Mouse (Mus musculus): Measurements from ENCODE around the gene Ptger2. TPM values are rescaled to one million over a fixed set of nuclear protein-coding genes. Genes with fewer than 3 reads are reported as not detected.
"Not testable (repeated sequence)": the region's sequence is repeated elsewhere in the genome, so short reads cannot be mapped to it uniquely, and the experiment has no call there.

Gene Ptger2
- 1.5 and 1.6 TPM in 2 replicates for polyA plus RNA-seq (2015; fragmentation: Nextera tagmentation; extraction: Ambion mirVana)

DNA sequence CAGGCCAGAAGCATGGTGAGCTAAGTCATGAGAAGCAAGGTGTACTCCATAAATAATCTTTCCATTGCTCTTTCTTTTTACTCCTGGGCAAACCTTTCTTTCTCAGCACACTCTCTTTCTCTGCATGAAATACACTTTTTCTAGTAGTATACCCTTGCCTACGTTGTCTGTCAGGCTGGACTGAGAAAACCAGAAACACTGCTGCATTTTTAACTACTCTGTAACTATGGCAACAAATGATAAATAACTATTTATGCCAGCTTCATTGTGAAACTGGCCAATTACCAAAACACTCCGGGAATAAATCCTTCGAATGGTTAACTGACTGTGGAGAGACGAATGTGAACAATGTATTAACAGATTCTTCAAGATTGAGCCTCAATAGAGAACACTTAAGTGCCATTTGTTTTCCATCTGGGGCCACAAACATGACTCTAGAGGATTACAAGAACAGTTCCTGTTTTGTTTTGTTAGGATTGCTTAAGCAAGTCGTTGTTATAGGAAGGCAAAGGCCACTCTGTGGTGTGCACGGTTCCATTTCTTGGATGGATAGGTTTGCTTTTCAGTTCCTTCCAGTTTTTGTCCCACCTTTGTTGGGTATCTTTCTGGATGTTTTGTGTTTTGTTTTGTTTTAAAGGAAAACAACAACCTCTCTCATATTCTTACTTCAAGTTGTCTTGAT lies at the start of gene Ptger2:
TSS of gene Ptger2 (plus strand) at position 522 of the 682 bp plus-strand sequence.
- not testable (repeated sequence) for H3K36me3 ChIP-seq (ENCODE audit: control insufficient read depth, insufficient read depth); H3K4me1 ChIP-seq (replicated peaks; ENCODE audit: control insufficient read depth, insufficient read depth, low read length); H3K27me3 ChIP-seq (replicated peaks; ENCODE audit: control insufficient read depth, insufficient read depth, low read length); ATAC-seq; H3K9me3 ChIP-seq (ENCODE audit: control insufficient read depth)
- peak within 1 kb of the TSS; percentile 83 for H3K4me2 ChIP-seq (replicated peaks; ENCODE audit: low read depth)
- H3K27ac ChIP-seq (ENCODE audit: low read depth, low read length), result 0 out of 2 replicates have a peak within 1 kb of the TSS, but pooled peaks have one; percentile 21
- 64% methylated on average over 6 of the region's 6 CpGs for WGBS
- peak within 1 kb of the TSS; percentile 45 for H3K9ac ChIP-seq (ENCODE audit: low read depth, low read length)
- H3K4me3 ChIP-seq (ENCODE audit: low read depth, low read length), result peak within 1 kb of the TSS; percentile 55

GRCm38 (mm10) chr14:44960746-44961145 lies 27.2 kb upstream of the Ptger2 start:
- no peaks in the 10 kb centered on the region for H3K9me3 ChIP-seq (ENCODE audit: control insufficient read depth)
- H3K4me2 ChIP-seq (replicated peaks; ENCODE audit: low read depth), result no peak overlapping the region
- WGBS, result 79% methylated on average over 1 of the region's 1 CpGs
- no peak overlapping the region for H3K27ac ChIP-seq (ENCODE audit: low read depth, low read length)
- H3K4me3 ChIP-seq (ENCODE audit: low read depth, low read length), result no peak overlapping the region
- H3K36me3 ChIP-seq (ENCODE audit: control insufficient read depth, insufficient read depth), result no peaks in the 10 kb centered on the region
- no peak overlapping the region for H3K9ac ChIP-seq (ENCODE audit: low read depth, low read length)
- no peak for ATAC-seq
- H3K27me3 ChIP-seq (replicated peaks; ENCODE audit: control insufficient read depth, insufficient read depth, low read length), result no peaks in the 10 kb centered on the region
- H3K4me1 ChIP-seq (replicated peaks; ENCODE audit: control insufficient read depth, insufficient read depth, low read length), result no peaks in the 10 kb centered on the region
- no peak for TF ChIP-seq CTCF (IDR thresholded peaks at IDR 0.05; ENCODE audit: low read depth)

DNA sequence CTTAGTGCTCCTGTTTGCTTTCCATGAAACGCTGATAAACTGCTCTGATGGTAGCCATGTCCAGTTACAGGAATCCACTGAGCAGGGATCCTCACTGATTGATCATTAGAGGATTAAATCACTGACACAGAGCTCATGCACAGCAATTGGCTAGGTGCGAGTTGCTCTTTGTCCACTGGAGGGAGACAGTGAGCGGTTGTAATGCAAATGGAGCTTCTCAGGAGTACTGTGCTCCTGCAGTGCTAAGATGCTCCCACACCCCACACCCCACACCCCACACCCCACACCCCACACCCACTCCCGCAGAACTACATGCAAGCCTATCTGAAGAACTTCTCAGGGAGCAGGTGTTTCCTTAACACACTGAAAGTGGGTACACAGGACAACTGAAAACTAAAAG lies 10.7 kb upstream of the Ptger2 start:
- H3K4me1 ChIP-seq (replicated peaks; ENCODE audit: control insufficient read depth, insufficient read depth, low read length); H3K9ac ChIP-seq (ENCODE audit: low read depth, low read length); H3K4me2 ChIP-seq (replicated peaks; ENCODE audit: low read depth); H3K36me3 ChIP-seq (ENCODE audit: control insufficient read depth, insufficient read depth); H3K4me3 ChIP-seq (ENCODE audit: low read depth, low read length); H3K9me3 ChIP-seq (ENCODE audit: control insufficient read depth); H3K27me3 ChIP-seq (replicated peaks; ENCODE audit: control insufficient read depth, insufficient read depth, low read length); H3K27ac ChIP-seq (ENCODE audit: low read depth, low read length): not testable (repeated sequence)
- 11% methylated on average over 4 of the region's 4 CpGs for WGBS
- ATAC-seq, result peak; percentile 19; the same call in 1 of the 2 replicates
- TF ChIP-seq CTCF (IDR thresholded peaks at IDR 0.05; ENCODE audit: low read depth), result peak; percentile 73

GRCm38 (mm10) chr14:44979887-44980286 lies 8.1 kb upstream of the Ptger2 start:
- H3K27ac ChIP-seq (ENCODE audit: low read depth, low read length), result no peak overlapping the region

GRCm38 (mm10) chr14:44981490-44981889 lies 6.5 kb upstream of the Ptger2 start:
- ATAC-seq, result no peak
- no peak overlapping the region for H3K27ac ChIP-seq (ENCODE audit: low read depth, low read length)
- 1% methylated on average over 4 of the region's 4 CpGs for WGBS
- no peak overlapping the region for H3K4me2 ChIP-seq (replicated peaks; ENCODE audit: low read depth)
- H3K36me3 ChIP-seq (ENCODE audit: control insufficient read depth, insufficient read depth), result no peaks in the 10 kb centered on the region
- H3K4me1 ChIP-seq (replicated peaks; ENCODE audit: control insufficient read depth, insufficient read depth, low read length), result no peaks in the 10 kb centered on the region
- H3K27me3 ChIP-seq (replicated peaks; ENCODE audit: control insufficient read depth, insufficient read depth, low read length), result no peaks in the 10 kb centered on the region
- no peak overlapping the region for H3K9ac ChIP-seq (ENCODE audit: low read depth, low read length)
- peak; percentile 72 for TF ChIP-seq CTCF (IDR thresholded peaks at IDR 0.05; ENCODE audit: low read depth)
- no peak overlapping the region for H3K4me3 ChIP-seq (ENCODE audit: low read depth, low read length)
- no peaks in the 10 kb centered on the region for H3K9me3 ChIP-seq (ENCODE audit: control insufficient read depth)

More at GRCm38 (mm10) chr14:44979887-44980286, 8.1 kb upstream of the Ptger2 start:
- H3K4me2 ChIP-seq (replicated peaks; ENCODE audit: low read depth), result no peak overlapping the region
- 23% methylated on average over 3 of the region's 3 CpGs for WGBS
- H3K9ac ChIP-seq (ENCODE audit: low read depth, low read length), result no peak overlapping the region
- peak; percentile 67 for TF ChIP-seq CTCF (IDR thresholded peaks at IDR 0.05; ENCODE audit: low read depth)
- H3K9me3 ChIP-seq (ENCODE audit: control insufficient read depth), result no peaks in the 10 kb centered on the region
- H3K36me3 ChIP-seq (ENCODE audit: control insufficient read depth, insufficient read depth), result no peaks in the 10 kb centered on the region
- H3K4me1 ChIP-seq (replicated peaks; ENCODE audit: control insufficient read depth, insufficient read depth, low read length), result no peaks in the 10 kb centered on the region
- H3K4me3 ChIP-seq (ENCODE audit: low read depth, low read length), result no peak overlapping the region
- H3K27me3 ChIP-seq (replicated peaks; ENCODE audit: control insufficient read depth, insufficient read depth, low read length), result no peaks in the 10 kb centered on the region
- no peak for ATAC-seq

- 0 out of 2 replicates have a peak, but pooled peaks cover 3% of the 10 kb centered on the region for H3K4me1 ChIP-seq (replicated peaks; ENCODE audit: control insufficient read depth, insufficient read depth, low read length)
- H3K9me3 ChIP-seq (ENCODE audit: control insufficient read depth), result no peaks in the 10 kb centered on the region
- no peaks in the 10 kb centered on the region for H3K27me3 ChIP-seq (replicated peaks; ENCODE audit: control insufficient read depth, insufficient read depth, low read length)
- ATAC-seq, result no peak
- H3K9ac ChIP-seq (ENCODE audit: low read depth, low read length), result no peak overlapping the region
- no peak for TF ChIP-seq CTCF (IDR thresholded peaks at IDR 0.05; ENCODE audit: low read depth)
- WGBS, result 40% methylated on average over 9 of the region's 9 CpGs
- H3K4me3 ChIP-seq (ENCODE audit: low read depth, low read length), result no peak overlapping the region
- H3K36me3 ChIP-seq (ENCODE audit: control insufficient read depth, insufficient read depth), result no peaks in the 10 kb centered on the region
- H3K27ac ChIP-seq (ENCODE audit: low read depth, low read length), result no peak overlapping the region
- H3K4me2 ChIP-seq (replicated peaks; ENCODE audit: low read depth), result no peak overlapping the region
These were observed 3.9 kb upstream of the Ptger2 start for GRCm38 (mm10) chr14:44984106-44984505.
